Mouse (Mus musculus): ENCODE data around the gene Zfp810.
"Not testable (repeated sequence)": the region's sequence is repeated elsewhere in the genome, so short reads cannot be mapped to it uniquely, and the experiment has no call there.

Gene Zfp810

GRCm38 (mm10) chr9:22307156-22307919 lies at the start of gene Zfp810:
Zfp810 (minus strand) TSS chr9:22307648.
- DNase-seq (ENCODE audit: low spot score): peak; percentile 94

- no peak for DNase-seq (ENCODE audit: low spot score)
Measured at GRCm38 (mm10) chr9:22355919-22356318, 48.5 kb upstream of the Zfp810 start.

- DNase-seq (ENCODE audit: low spot score): no peak
Measured at GRCm38 (mm10) chr9:22353901-22354300, 46.5 kb upstream of the Zfp810 start.

- DNase-seq (ENCODE audit: low spot score): no peak
Measured at GRCm38 (mm10) chr9:22353465-22353864, 46.0 kb upstream of the Zfp810 start.

GRCm38 (mm10) chr9:22340331-22340730 lies 32.9 kb upstream of the Zfp810 start:
- peak; percentile 14 for DNase-seq (ENCODE audit: low spot score)

GRCm38 (mm10) chr9:22337217-22337616 lies 29.8 kb upstream of the Zfp810 start:
- no peak for DNase-seq (ENCODE audit: low spot score)

GRCm38 (mm10) chr9:22327475-22328387 lies 20.3 kb upstream of the Zfp810 start:
- peak; percentile 87 for DNase-seq (ENCODE audit: low spot score)

GRCm38 (mm10) chr9:22327099-22327474 lies 19.6 kb upstream of the Zfp810 start:
- DNase-seq (ENCODE audit: low spot score): peak; percentile 65

- DNase-seq (ENCODE audit: low spot score): no peak
Measured at GRCm38 (mm10) chr9:22324579-22324978, 17.1 kb upstream of the Zfp810 start.

GRCm38 (mm10) chr9:22322381-22323211 lies 15.1 kb upstream of the Zfp810 start:
- no peak for DNase-seq (ENCODE audit: low spot score)

GRCm38 (mm10) chr9:22319109-22319508 lies 11.7 kb upstream of the Zfp810 start:
- no peak for DNase-seq (ENCODE audit: low spot score)

- DNase-seq (ENCODE audit: low spot score): not testable (repeated sequence)
Measured at GRCm38 (mm10) chr9:22316047-22316446, 8.6 kb upstream of the Zfp810 start.

GRCm38 (mm10) chr9:22314066-22314465 lies 6.6 kb upstream of the Zfp810 start:
- DNase-seq (ENCODE audit: low spot score): no peak

GRCm38 (mm10) chr9:22313218-22313617 lies 5.8 kb upstream of the Zfp810 start:
- peak; percentile 14 for DNase-seq (ENCODE audit: low spot score)

GRCm38 (mm10) chr9:22309651-22310050 lies 2.2 kb upstream of the Zfp810 start:
- DNase-seq (ENCODE audit: low spot score): no peak

GRCm38 (mm10) chr9:22307920-22308262 lies 443 bp upstream of the Zfp810 start:
- not testable (repeated sequence) for DNase-seq (ENCODE audit: low spot score)

GRCm38 (mm10) chr9:22306726-22307125 lies 722 bp downstream of the Zfp810 start:
- DNase-seq (ENCODE audit: low spot score): no peak

GRCm38 (mm10) chr9:22302199-22302598 lies 5.2 kb downstream of the Zfp810 start:
- DNase-seq (ENCODE audit: low spot score): no peak

GRCm38 (mm10) chr9:22278733-22279132 lies 28.7 kb downstream of the Zfp810 start:
- DNase-seq (ENCODE audit: low spot score): no peak

GRCm38 (mm10) chr9:22268886-22269285 lies 38.6 kb downstream of the Zfp810 start:
- no peak for DNase-seq (ENCODE audit: low spot score)

- DNase-seq (ENCODE audit: low spot score): no peak
Measured at GRCm38 (mm10) chr9:22262611-22263010, 44.8 kb downstream of the Zfp810 start.

- DNase-seq (ENCODE audit: low spot score): no peak
Measured at GRCm38 (mm10) chr9:22261594-22261993, 45.9 kb downstream of the Zfp810 start.
